Mouse (Mus musculus): ENCODE measurements at regions not wholly inside any gene's neighbourhood (a gene's known extent, or its start where the extent isn't known, plus 50 kb on each side); places are given as distances from the start of the nearest gene placed in this dataset.
"Not testable (repeated sequence)": the region's sequence is repeated elsewhere in the genome, so short reads cannot be mapped to it uniquely, and the experiment has no call there.

- no peak for DNase-seq
These were observed 153.3 kb upstream of the Ccnh start for GRCm38 (mm10) chr13:85035903-85036302.

DNA sequence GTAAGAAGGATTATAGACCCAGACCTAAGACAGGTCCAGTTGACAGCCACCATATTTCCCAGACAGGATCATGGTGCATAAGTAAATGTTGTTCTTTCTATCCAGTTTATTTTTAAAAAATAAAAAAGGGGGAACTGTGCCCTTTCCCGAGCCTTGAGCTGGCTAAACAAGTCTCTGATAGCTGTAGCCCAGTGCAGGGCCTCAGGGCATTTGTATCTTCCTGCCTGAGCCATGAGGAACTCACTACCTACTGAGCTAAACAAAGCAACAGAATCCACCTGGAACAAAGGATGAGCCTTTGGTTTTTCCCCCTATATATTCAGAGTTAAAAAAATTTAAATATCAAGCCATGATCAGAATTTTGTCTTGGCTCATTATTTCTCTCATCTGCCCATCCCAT lies 152.4 kb upstream of the Ccnh start:
- no peak for DNase-seq

DNA sequence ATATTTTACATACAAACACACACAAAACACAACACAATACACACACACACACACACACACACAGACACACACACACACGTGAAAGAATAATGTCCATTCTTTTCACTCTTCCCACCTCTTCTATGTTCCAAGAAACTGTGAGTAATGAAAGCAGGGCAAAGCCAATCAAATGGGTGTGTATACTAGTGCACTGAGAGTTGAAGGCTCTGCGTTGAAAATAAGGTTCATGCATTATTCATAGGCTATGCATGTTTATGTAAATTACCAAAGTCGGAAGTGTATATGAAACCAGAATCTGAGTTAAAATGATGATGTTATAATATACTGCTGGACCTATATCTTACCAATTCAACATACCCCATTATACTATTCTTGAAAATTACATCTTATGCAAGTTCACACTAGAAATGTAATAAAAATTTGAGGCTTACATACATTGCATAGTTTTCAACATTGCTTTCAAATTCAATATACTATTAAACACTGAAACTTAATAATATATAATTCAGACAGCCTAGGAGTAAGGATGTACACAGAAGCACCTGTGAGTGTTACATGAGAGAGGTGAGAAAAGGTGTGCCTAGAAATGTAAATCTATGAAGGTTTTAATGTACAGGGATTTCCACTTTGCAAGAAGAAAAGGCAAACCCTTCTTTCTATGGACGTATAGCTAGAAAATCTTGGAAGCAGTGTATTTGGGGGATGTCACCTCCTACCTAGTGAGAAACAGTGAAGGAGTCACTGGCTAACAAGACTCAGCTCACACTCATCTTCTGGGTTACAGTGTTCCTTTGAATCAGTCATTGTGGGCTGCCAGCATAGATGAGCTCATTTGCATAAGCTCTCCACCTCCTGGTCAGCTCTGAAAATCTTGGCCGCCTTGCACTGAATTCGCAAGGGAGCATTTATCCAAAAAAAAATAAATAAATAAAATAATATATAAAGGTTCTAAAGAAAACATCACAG lies 122.3 kb upstream of the Ccnh start:
- DNase-seq, result peak; percentile 4

DNA sequence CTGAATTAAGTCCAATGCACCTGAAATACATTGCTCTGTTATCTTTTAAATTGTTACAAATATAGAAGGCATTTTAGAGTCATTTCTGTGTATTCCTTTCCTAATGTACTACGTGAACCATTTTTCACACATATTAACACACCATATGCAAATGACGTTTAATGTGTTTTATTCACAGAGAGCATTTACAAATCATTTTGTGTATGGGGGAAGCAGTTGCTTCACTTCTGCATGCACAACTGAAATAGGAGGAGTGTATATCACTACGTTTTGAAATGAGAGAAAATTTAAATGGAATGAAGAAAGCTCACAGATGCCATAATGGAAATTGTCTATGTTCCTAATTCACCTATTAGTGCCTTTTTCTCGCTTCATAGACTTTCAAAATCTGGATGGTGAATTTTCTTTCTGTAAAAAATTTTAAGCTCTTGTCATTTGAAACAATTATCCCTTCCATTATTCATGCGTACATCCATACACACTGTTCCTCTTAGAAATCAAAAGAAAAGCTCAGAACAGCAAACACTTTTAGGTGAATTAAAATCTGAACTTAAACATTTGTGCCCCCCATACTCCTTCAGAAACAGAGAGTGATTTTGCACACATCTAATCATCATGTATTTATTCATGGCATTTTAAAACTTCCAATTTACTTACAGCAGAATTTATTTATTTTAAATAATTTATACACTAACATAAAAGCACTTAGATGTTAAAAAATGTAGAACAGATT lies 121.5 kb upstream of the Ccnh start:
- DNase-seq, result no peak

GRCm38 (mm10) chr13:85068403-85068802 lies 120.8 kb upstream of the Ccnh start:
- no peak for DNase-seq

DNA sequence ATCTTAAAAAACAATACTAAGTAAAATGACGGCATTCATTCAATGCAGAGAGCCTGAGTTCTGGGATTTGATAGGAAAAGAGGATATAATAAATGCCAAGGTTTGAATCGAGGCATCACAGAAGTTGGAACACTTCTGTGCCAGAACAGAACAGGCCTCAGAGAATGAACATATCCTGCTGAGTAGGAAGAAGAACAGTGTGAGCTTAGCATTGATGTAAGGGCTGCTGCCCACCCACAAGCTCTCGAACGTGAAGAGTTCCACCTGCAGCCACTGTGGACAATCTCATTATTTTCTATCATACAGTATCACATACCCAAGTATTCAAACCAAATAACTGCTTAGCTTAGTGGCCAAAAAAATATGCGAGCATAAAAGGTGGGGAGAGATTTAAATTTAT lies 105.9 kb upstream of the Ccnh start:
- no peak for DNase-seq

GRCm38 (mm10) chr13:85083742-85084141 lies 105.5 kb upstream of the Ccnh start:
- DNase-seq, result no peak

DNA sequence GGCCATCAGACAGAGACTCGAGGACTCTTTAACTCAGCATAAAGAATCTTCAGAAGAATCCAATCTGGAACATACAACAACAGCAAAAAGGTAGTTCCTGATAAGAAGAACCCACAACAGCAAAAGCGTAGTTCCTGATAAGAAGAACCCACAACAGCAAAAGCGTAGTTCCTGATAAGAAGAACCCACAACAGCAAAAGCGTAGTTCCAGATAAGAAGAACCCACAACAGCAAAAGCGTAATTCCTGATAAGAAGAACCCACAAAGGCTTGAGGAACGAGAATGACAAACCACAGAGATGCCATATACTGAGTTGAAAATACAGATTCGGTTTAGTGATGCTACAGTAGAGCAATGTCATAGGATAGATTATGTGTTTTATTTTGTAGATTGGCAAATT lies 93.0 kb upstream of the Ccnh start:
- DNase-seq, result no peak

DNA sequence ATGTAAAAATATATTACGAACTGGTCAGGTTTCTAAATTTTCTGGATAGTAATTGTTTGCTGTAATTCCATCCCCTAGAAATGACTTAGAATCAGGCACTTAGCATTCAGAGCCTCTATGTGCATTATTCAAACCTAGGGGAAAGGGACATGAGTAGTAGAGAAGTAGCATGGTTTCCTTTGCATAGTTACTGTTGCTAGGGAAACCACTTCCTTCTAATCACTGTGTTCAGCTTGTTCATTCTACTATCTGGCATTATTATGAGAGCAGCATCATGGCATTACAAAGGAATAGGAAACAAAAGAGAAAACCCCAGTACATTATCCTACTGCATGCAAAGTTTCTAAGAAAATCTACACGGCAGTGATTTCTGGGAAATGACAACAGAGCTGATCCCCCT lies 65.9 kb upstream of the Ccnh start:
- peak; percentile 12 for DNase-seq

- not testable (repeated sequence) for DNase-seq
These were observed 62.3 kb upstream of the Ccnh start for GRCm38 (mm10) chr13:85126573-85127547.

DNA sequence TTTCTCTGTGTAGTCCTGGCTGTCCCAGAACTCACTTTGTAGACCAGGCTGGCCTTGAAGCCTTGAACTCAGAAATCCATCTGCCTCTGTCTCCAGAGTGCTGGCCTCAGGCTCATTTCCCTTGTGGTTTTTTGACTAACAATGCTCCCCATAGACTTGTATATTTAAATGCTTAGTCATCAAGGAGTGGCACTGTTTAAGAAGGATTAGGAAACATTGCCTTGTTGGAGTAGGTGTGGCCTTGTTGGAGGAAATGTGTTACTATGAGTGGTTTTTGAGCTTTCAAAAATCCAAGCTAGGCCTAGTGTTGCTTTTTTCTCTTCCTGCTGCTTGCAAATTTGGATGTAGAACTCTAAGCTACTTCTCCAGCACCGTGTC lies 61.7 kb upstream of the Ccnh start:
- no peak for DNase-seq
